Mouse (Mus musculus): Measurements from ENCODE around the gene Elmo2.

The Elmo2 gene

GRCm38 (mm10) chr2:165323928-165324327 lies 2.4 kb downstream of the Elmo2 start:
- no peak for DNase-seq (ENCODE audit: low read depth in 1 of 2, low spot score in 2 of 2)

- no peak for DNase-seq (ENCODE audit: low read depth in 1 of 2, low spot score in 2 of 2)
Measured at GRCm38 (mm10) chr2:165323484-165323883, 2.8 kb downstream of the Elmo2 start.

GRCm38 (mm10) chr2:165321981-165322735 lies 4.1 kb downstream of the Elmo2 start:
- no peak for DNase-seq (ENCODE audit: low read depth in 1 of 2, low spot score in 2 of 2)

GRCm38 (mm10) chr2:165321381-165321888 lies 4.8 kb downstream of the Elmo2 start:
- DNase-seq (ENCODE audit: low read depth in 1 of 2, low spot score in 2 of 2), result no peak

- DNase-seq (ENCODE audit: low read depth in 1 of 2, low spot score in 2 of 2), result no peak
Measured at GRCm38 (mm10) chr2:165320531-165321150, 5.6 kb downstream of the Elmo2 start.

- no peak for DNase-seq (ENCODE audit: low read depth in 1 of 2, low spot score in 2 of 2)
Measured at GRCm38 (mm10) chr2:165319503-165319902, 6.8 kb downstream of the Elmo2 start.

- DNase-seq (ENCODE audit: low read depth in 1 of 2, low spot score in 2 of 2), result no peak
Measured at GRCm38 (mm10) chr2:165318941-165319340, 7.3 kb downstream of the Elmo2 start.

GRCm38 (mm10) chr2:165317621-165318263 lies 8.5 kb downstream of the Elmo2 start:
- no peak for DNase-seq (ENCODE audit: low read depth in 1 of 2, low spot score in 2 of 2)

- DNase-seq (ENCODE audit: low read depth in 1 of 2, low spot score in 2 of 2), result peak in 1 of 2 experiments; percentile 75
Measured at GRCm38 (mm10) chr2:165316837-165317473, 9.3 kb downstream of the Elmo2 start.

GRCm38 (mm10) chr2:165316204-165316603 lies 10.1 kb downstream of the Elmo2 start:
- no peak for DNase-seq (ENCODE audit: low read depth in 1 of 2, low spot score in 2 of 2)

GRCm38 (mm10) chr2:165314197-165314596 lies 12.1 kb downstream of the Elmo2 start:
- no peak for DNase-seq (ENCODE audit: low read depth in 1 of 2, low spot score in 2 of 2)

- no peak for DNase-seq (ENCODE audit: low read depth in 1 of 2, low spot score in 2 of 2)
Measured at GRCm38 (mm10) chr2:165312381-165312780, 13.9 kb downstream of the Elmo2 start.

GRCm38 (mm10) chr2:165311577-165311976 lies 14.7 kb downstream of the Elmo2 start:
- no peak for DNase-seq (ENCODE audit: low read depth in 1 of 2, low spot score in 2 of 2)

- no peak for DNase-seq (ENCODE audit: low read depth in 1 of 2, low spot score in 2 of 2)
Measured at GRCm38 (mm10) chr2:165310818-165311425, 15.4 kb downstream of the Elmo2 start.

- no peak for DNase-seq (ENCODE audit: low read depth in 1 of 2, low spot score in 2 of 2)
Measured at GRCm38 (mm10) chr2:165307801-165308200, 18.5 kb downstream of the Elmo2 start.

- no peak for DNase-seq (ENCODE audit: low read depth in 1 of 2, low spot score in 2 of 2)
Measured at GRCm38 (mm10) chr2:165305438-165305837, 20.8 kb downstream of the Elmo2 start.

GRCm38 (mm10) chr2:165304819-165305218 lies 21.5 kb downstream of the Elmo2 start:
- no peak for DNase-seq (ENCODE audit: low read depth in 1 of 2, low spot score in 2 of 2)

GRCm38 (mm10) chr2:165303354-165304012 lies 22.8 kb downstream of the Elmo2 start:
- no peak for DNase-seq (ENCODE audit: low read depth in 1 of 2, low spot score in 2 of 2)

- DNase-seq (ENCODE audit: low read depth in 1 of 2, low spot score in 2 of 2), result no peak
Measured at GRCm38 (mm10) chr2:165301409-165301808, 24.9 kb downstream of the Elmo2 start.

GRCm38 (mm10) chr2:165300885-165301284 lies 25.4 kb downstream of the Elmo2 start:
- DNase-seq (ENCODE audit: low read depth in 1 of 2, low spot score in 2 of 2), result no peak

GRCm38 (mm10) chr2:165300424-165300823 lies 25.9 kb downstream of the Elmo2 start:
- no peak for DNase-seq (ENCODE audit: low read depth in 1 of 2, low spot score in 2 of 2)

All from monocyte, adult 2 months (primary cell).